Mouse (Mus musculus): ENCODE measurements around the gene Lyar. TPM values are rescaled to one million over a fixed set of nuclear protein-coding genes. Genes with fewer than 3 reads are reported as not detected.

Gene Lyar
- polyA plus RNA-seq, 2 experiments, result 44.6 to 64.2 TPM

- no peaks in the 10 kb centered on the region for H3K4me1 ChIP-seq (replicated peaks; ENCODE audit: control insufficient read depth in 2 of 2, insufficient read depth in 2 of 2, low read length in 1 of 2)
- no peak for TF ChIP-seq EP300 (IDR thresholded peaks at IDR 0.05; ENCODE audit: low read depth)
- no peak for TF ChIP-seq CTCF (IDR thresholded peaks at IDR 0.05; ENCODE audit: low read depth)
- no peak overlapping the region for H3K27ac ChIP-seq
- H3K27me3 ChIP-seq (ENCODE audit: control insufficient read depth, insufficient read depth, low read length), result no peaks in the 10 kb centered on the region
- no peaks in the 10 kb centered on the region for H3K9me3 ChIP-seq (ENCODE audit: control insufficient read depth, low read length)
- ATAC-seq (ENCODE audit: insufficient read depth) (no peak), DNase-seq (ENCODE audit: low read depth in 3 of 3, low spot score in 3 of 3) (no peak)
- no peak overlapping the region for H3K9ac ChIP-seq (replicated peaks)
- 87% methylated on average over 2 of the region's 2 CpGs for whole genome bisulfite sequencing (ENCODE audit: insufficient replicate concordance)
- no peak overlapping the region for H3K4me3 ChIP-seq (ENCODE audit: insufficient read depth in 1 of 2, low read depth in 2 of 2, low read length in 2 of 2)
- no peak overlapping the region for H3K4me2 ChIP-seq (ENCODE audit: low read depth)
- no peaks in the 10 kb centered on the region for H3K36me3 ChIP-seq (replicated peaks; ENCODE audit: control insufficient read depth, insufficient read depth, low read depth)
Observed at GRCm38 (mm10) chr5:38199686-38200085, 20.6 kb upstream of the Lyar start.

DNA sequence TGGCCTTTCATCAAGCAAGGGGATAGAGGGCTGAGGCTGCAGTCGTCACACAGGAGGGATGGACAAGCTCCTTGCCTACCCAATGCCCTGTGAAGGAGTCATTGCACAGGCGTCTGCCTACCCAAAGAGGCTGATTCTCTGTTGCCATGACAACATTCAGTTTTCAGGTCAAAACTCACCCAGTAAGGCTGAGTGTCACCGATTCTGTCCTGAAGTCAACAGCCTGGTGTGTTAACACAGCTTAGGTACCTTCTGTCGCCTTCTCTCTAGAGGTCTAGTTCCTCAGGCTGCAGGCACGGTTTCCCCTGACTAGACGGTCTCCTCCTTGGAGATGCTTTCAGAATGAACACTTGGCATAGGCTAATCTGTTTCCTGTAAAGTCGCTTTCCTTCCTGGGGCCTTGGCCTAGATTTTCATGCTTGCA, 15.0 kb upstream of the Lyar start:
- H3K4me3 ChIP-seq (ENCODE audit: insufficient read depth in 1 of 2, low read depth in 2 of 2, low read length in 2 of 2), result no peak overlapping the region
- 0 out of 4 replicates have a peak, but pooled peaks cover 0 to 2% of the 10 kb centered on the region in 2 experiments for H3K4me1 ChIP-seq (replicated peaks; ENCODE audit: control insufficient read depth in 2 of 2, insufficient read depth in 2 of 2, low read length in 1 of 2)
- H3K9me3 ChIP-seq (ENCODE audit: control insufficient read depth, low read length), result no peaks in the 10 kb centered on the region
- no peak overlapping the region for H3K9ac ChIP-seq (replicated peaks)
- H3K4me2 ChIP-seq (ENCODE audit: low read depth), result no peak overlapping the region
- WGBS (ENCODE audit: insufficient replicate concordance), result 66% methylated on average over 7 of the region's 7 CpGs
- ATAC-seq (ENCODE audit: insufficient read depth) (no peak), DNase-seq (ENCODE audit: low read depth in 3 of 3, low spot score in 3 of 3) (no peak)
- no peaks in the 10 kb centered on the region for H3K36me3 ChIP-seq (replicated peaks; ENCODE audit: control insufficient read depth, insufficient read depth, low read depth)
- no peaks in the 10 kb centered on the region for H3K27me3 ChIP-seq (ENCODE audit: control insufficient read depth, insufficient read depth, low read length)
- TF ChIP-seq CTCF (IDR thresholded peaks at IDR 0.05; ENCODE audit: low read depth), result no peak
- TF ChIP-seq EP300 (IDR thresholded peaks at IDR 0.05; ENCODE audit: low read depth), result no peak
- H3K27ac ChIP-seq, result no peak overlapping the region

DNA sequence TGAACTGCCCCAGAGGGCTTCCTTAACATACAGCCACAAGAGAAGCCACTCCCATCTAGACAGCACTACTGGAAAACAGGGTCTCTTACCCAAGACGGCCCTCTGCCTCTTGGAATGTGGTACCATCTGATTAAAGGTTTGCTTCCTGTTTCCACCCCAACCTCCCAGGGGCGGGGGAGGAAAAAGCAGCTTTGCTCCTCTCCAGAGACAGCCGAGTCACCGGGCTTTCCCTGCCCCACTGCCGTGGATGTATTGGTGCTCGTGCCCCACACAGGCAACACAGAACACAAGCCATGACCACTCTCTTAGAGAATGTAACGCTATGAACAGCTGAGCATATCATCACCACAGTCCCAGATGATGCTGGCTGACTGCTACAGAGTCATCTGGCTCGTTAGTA, 11.3 kb upstream of the Lyar start:
- Histone ChIP-seq H3K4me1 (replicated peaks; ENCODE audit: control insufficient read depth in 2 of 2, insufficient read depth in 2 of 2, low read length in 1 of 2) (0 out of 4 replicates have a peak, but pooled peaks cover 0 to 2% of the 10 kb centered on the region in 2 experiments), H3K27me3 (ENCODE audit: control insufficient read depth, insufficient read depth, low read length) (no peaks in the 10 kb centered on the region), H3K4me2 (ENCODE audit: low read depth) (no peak overlapping the region), H3K36me3 (replicated peaks; ENCODE audit: control insufficient read depth, insufficient read depth, low read depth) (no peaks in the 10 kb centered on the region; the same call in 1 of the 2 replicates), H3K9ac (replicated peaks) (no peak overlapping the region), H3K9me3 (ENCODE audit: control insufficient read depth, low read length) (no peaks in the 10 kb centered on the region), H3K4me3 (ENCODE audit: insufficient read depth in 1 of 2, low read depth in 2 of 2, low read length in 2 of 2) (no peak overlapping the region), H3K27ac (no peak overlapping the region)
- ATAC-seq (ENCODE audit: insufficient read depth), result no peak
- TF ChIP-seq EP300 (IDR thresholded peaks at IDR 0.05; ENCODE audit: low read depth) (no peak), CTCF (IDR thresholded peaks at IDR 0.05; ENCODE audit: low read depth) (no peak)
- WGBS (ENCODE audit: insufficient replicate concordance), result 26% methylated on average over 8 of the region's 8 CpGs
- DNase-seq (ENCODE audit: low read depth in 3 of 3, low spot score in 3 of 3), result no peak

- H3K27ac ChIP-seq, result no peak overlapping the region
- ATAC-seq (ENCODE audit: insufficient read depth) (no peak), DNase-seq (ENCODE audit: low read depth in 3 of 3, low spot score in 3 of 3) (no peak)
- H3K27me3 ChIP-seq (ENCODE audit: control insufficient read depth, insufficient read depth, low read length), result no peaks in the 10 kb centered on the region
- no peak overlapping the region for H3K9ac ChIP-seq (replicated peaks)
- 44% methylated on average over 8 of the region's 8 CpGs for WGBS (ENCODE audit: insufficient replicate concordance)
- TF ChIP-seq CTCF (IDR thresholded peaks at IDR 0.05; ENCODE audit: low read depth) (no peak), EP300 (IDR thresholded peaks at IDR 0.05; ENCODE audit: low read depth) (no peak)
- H3K4me1 ChIP-seq (replicated peaks; ENCODE audit: control insufficient read depth in 2 of 2, insufficient read depth in 2 of 2, low read length in 1 of 2), result 0 out of 4 replicates have a peak, but pooled peaks cover 0 to 2% of the 10 kb centered on the region in 2 experiments
- H3K4me2 ChIP-seq (ENCODE audit: low read depth), result no peak overlapping the region
- H3K4me3 ChIP-seq (ENCODE audit: insufficient read depth in 1 of 2, low read depth in 2 of 2, low read length in 2 of 2), result no peak overlapping the region
- no peaks in the 10 kb centered on the region; the same call in 1 of the 2 replicates for H3K36me3 ChIP-seq (replicated peaks; ENCODE audit: control insufficient read depth, insufficient read depth, low read depth)
- no peaks in the 10 kb centered on the region for H3K9me3 ChIP-seq (ENCODE audit: control insufficient read depth, low read length)
Observed at GRCm38 (mm10) chr5:38211691-38212090, 8.6 kb upstream of the Lyar start.

GRCm38 (mm10) chr5:38213009-38213408, 7.3 kb upstream of the Lyar start:
- DNase-seq (ENCODE audit: low read depth in 3 of 3, low spot score in 3 of 3) (no peak), ATAC-seq (ENCODE audit: insufficient read depth) (no peak)
- no peak for TF ChIP-seq EP300 (IDR thresholded peaks at IDR 0.05; ENCODE audit: low read depth)
- no peaks in the 10 kb centered on the region for H3K27me3 ChIP-seq (ENCODE audit: control insufficient read depth, insufficient read depth, low read length)
- 79% methylated on average over 6 of the region's 6 CpGs for WGBS (ENCODE audit: insufficient replicate concordance)
- H3K9me3 ChIP-seq (ENCODE audit: control insufficient read depth, low read length), result no peaks in the 10 kb centered on the region
- no peak overlapping the region for H3K4me2 ChIP-seq (ENCODE audit: low read depth)
- no peaks in the 10 kb centered on the region; the same call in 1 of the 2 replicates for H3K36me3 ChIP-seq (replicated peaks; ENCODE audit: control insufficient read depth, insufficient read depth, low read depth)
- 0 out of 4 replicates have a peak, but pooled peaks cover 0 to 2% of the 10 kb centered on the region in 2 experiments for H3K4me1 ChIP-seq (replicated peaks; ENCODE audit: control insufficient read depth in 2 of 2, insufficient read depth in 2 of 2, low read length in 1 of 2)
- no peak overlapping the region for H3K4me3 ChIP-seq (ENCODE audit: insufficient read depth in 1 of 2, low read depth in 2 of 2, low read length in 2 of 2)
- H3K27ac ChIP-seq, result no peak overlapping the region
- no peak overlapping the region for H3K9ac ChIP-seq (replicated peaks)
